Mouse (Mus musculus): ENCODE results near the gene Cytl1.

Gene Cytl1

GRCm38 (mm10) chr5:37735224-37735623 is at the start of gene Cytl1:
Gene Cytl1, plus strand, starts transcription at chr5:37735519.
- DNase-seq (ENCODE audit: low spot score): no peak

GRCm38 (mm10) chr5:37692759-37693158 is 42.6 kb upstream of the Cytl1 start:
- DNase-seq (ENCODE audit: low spot score): no peak

GRCm38 (mm10) chr5:37695773-37696172 is 39.5 kb upstream of the Cytl1 start:
- DNase-seq (ENCODE audit: low spot score): no peak

DNA sequence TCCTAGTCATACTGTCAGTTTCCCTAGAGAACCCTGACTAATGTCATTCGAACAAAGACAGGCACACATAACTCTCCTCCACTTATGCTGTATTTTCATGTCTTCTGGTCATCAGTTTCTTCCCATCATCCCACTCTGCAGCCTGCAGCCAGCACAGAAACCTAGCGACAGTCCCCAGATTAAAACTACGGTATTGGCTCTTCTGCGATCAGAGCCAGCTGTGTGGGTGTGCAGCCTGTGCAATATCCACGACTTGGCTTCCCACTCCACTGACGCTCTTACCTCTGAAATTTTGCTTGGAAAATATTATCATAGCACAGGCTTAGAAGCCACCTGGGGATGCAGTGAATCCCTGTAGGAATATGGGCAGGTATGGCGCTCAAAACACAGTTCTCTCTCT is 38.0 kb upstream of the Cytl1 start:
- no peak for DNase-seq (ENCODE audit: low spot score)

DNA sequence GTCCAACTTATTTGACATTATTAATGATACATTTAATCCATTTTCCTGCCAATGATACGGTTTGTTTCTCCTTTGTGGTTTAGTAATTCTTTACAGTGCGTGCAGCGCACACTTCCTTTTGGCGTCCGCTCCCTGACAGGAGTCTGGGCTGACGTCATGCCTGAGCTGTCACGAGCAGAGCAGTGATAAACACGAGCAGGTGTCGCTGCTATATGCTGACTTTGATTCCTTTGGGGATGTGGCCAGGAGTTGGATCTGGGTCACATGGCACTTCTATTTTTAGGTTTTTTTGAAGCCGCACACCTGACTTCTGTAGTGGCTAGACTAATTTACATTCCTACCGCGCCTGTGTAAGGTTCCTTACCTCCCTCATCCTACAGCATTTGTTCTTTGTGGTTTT is 35.6 kb upstream of the Cytl1 start:
- no peak for DNase-seq (ENCODE audit: low spot score)

GRCm38 (mm10) chr5:37704962-37705361 is 30.4 kb upstream of the Cytl1 start:
- no peak for DNase-seq (ENCODE audit: low spot score)

- DNase-seq (ENCODE audit: low spot score): no peak
Measured at GRCm38 (mm10) chr5:37708124-37708523, 27.2 kb upstream of the Cytl1 start.

DNA sequence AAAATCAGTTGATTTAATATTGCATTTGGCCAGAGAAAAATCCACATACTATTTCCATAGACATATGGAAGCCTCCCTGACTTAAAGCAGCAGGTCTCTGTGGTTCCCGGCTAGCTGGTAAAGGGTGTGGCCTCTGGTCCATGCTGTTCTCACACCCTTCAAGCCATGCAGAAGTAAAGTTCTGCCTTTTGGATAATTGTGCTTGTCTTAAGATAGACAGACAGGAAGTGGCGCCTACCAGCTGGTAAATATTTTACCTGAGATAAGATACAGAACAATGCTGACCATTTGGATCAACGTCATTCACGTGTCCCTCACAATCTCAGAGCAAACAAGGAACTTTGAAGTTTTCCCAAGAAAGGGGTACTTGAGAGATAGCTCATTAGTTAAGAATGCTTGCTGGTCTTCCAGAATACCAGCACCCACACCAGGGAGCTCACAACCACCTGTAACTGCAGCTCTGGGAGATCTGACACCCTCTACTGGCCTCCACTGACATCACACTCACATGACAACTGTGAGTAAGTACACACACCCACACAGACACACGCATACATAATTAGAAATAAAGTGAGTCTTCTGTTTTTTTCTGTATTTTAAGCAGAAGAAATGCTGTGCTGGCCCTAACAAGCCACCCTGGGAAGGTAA is 25.9 kb upstream of the Cytl1 start:
- DNase-seq (ENCODE audit: low spot score): no peak

GRCm38 (mm10) chr5:37716505-37717372 is 18.6 kb upstream of the Cytl1 start, which contains the start of gene Stk32b:
Gene Stk32b, minus strand, starts transcription at chr5:37717171.
- no peak for DNase-seq (ENCODE audit: low spot score)

DNA sequence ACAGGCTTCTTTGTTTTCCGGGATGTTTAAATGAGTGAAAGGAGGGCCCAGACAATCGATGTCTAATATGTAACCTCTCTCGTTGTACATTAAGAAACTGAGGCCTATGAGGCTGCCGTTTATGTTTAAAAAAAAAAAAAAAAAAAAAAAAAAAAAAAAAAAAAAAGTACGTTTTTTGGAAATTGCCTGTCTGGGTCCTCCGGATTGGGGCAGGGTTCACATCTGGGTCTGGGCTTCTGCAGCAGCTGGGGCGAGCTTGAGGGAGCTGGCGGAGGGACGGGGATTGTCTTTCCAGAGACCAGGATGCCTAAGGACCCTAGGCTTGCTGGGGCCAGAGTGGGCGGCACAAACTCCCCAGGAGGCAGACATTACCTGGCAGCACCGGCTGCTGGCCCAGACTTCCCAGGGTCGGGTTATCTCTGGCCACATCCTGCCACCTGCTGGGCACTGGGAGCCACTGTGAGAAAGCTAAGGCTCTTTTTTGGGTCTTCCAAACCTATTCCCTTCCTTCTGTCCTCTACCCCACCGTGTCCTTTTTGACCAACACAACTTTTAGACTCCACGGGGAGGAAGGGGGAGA is 17.8 kb upstream of the Cytl1 start:
- no peak for DNase-seq (ENCODE audit: low spot score)

DNA sequence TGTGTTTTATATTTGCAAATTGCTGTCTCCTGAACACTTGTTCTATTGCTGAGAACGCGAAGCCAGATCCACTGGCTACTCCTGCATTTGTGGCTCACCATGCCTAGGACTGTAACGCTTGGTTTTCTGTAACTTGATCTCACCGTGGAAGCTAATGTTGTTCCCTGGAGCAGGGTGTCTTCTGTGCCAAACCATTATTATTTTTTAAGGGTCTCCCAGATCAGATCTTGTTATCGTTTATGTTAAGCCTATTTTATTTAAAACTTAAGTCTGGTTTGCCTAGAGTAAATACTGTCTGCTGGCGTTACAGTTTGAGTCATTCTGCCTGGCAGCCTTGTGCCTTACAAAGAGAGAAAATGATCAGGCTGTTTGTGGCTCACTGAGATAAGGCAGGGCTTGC is 14.6 kb upstream of the Cytl1 start:
- DNase-seq (ENCODE audit: low spot score): no peak

DNA sequence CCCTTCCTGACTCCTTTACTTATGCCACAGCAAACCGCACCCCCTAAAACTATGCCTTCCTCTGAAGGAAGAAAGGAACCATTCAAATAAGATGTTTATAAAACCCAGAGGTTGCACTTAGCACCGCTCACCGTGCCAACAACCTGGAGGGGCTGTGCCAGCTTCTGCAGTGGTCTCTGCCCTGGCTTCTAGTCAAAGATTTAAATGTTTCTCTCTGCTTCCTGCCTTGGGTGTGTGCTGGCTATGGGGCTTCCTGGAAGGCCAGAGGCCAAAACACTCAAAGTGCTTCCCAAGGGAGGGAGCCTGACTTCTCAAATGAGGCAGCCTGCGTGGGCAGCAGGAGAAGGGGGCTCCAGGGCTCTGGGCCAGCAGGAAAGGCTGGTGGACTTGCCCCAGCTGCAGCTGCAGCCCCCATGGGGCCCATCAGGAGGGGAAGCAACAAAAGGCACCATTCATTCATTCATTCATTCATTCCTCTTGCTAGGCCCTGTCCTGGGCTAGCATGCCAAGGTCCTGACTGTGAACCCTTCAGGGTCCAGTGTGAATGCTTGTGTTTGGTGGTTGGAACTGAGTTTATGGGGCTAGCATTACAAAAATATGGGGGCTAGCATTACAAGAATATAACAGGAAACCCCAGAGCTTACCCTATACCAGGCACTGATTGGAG is 10.0 kb upstream of the Cytl1 start:
- DNase-seq (ENCODE audit: low spot score): no peak

GRCm38 (mm10) chr5:37730781-37731180 is 4.5 kb upstream of the Cytl1 start:
- no peak for DNase-seq (ENCODE audit: low spot score)

- no peak for DNase-seq (ENCODE audit: low spot score)
Measured at GRCm38 (mm10) chr5:37736213-37736612, 894 bp downstream of the Cytl1 start.

DNA sequence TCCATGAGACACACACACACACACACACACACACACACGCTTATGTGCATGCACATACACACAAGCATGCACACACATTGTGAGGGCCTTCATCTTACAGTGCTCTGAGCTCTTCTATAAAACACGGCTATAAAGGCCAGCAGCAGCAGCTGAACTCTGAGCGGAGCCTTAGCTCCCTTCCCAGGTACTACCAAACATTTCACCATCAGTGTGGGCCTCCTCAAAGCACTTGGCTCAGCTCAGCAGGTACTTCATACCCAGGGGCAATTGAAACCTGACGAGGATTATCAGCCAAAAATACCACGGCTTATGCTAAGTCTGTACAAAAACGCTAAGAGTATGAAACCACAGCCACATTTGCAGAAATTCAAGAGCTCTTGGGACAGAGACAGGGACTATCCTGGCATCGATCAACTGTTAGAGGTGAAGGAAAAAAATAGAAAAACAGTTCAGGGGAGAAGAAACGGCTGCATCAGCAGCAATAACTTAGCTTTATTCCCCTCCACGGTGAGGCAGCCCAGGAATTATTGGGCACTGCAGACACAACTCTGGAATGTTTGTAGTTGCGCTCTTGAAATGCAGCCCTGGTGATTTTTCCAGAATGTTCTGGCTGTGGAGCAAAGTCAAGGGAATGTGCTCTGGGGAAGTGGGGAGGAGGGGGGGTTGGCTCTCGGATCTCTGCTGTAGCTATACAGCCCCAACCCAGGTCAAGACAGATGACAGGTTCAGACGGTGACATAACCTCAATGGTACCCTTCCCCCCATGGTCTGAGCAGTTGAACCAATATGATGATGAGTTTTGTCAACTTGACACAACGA is 8.8 kb downstream of the Cytl1 start:
- DNase-seq (ENCODE audit: low spot score): no peak

GRCm38 (mm10) chr5:37752027-37752967 is 17.0 kb downstream of the Cytl1 start:
- no peak for DNase-seq (ENCODE audit: low spot score)

- no peak for DNase-seq (ENCODE audit: low spot score)
Measured at GRCm38 (mm10) chr5:37753366-37753765, 18.0 kb downstream of the Cytl1 start.

GRCm38 (mm10) chr5:37762046-37762445 is 26.7 kb downstream of the Cytl1 start:
- DNase-seq (ENCODE audit: low spot score): no peak

- no peak for DNase-seq (ENCODE audit: low spot score)
Measured at GRCm38 (mm10) chr5:37765851-37766250, 30.5 kb downstream of the Cytl1 start.

DNA sequence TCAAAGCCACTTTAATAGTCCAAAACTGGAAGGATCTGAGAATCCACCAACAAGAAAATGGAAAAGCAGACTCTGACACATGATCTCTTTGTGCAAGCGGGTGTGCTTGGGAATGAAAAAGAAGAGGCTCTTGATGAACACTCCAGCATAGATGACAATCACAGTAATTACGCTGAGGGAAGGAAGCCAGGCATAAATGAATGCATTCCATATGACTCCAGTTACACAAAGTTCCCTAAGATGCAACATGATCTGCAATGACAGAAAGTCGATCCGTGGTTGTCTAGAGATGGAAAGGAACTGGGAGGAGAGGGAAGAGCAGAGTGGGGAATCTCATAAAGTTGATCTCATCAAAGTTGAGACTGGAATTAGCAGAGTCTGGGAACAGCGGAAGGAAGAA is 31.9 kb downstream of the Cytl1 start:
- no peak for DNase-seq (ENCODE audit: low spot score)

DNA sequence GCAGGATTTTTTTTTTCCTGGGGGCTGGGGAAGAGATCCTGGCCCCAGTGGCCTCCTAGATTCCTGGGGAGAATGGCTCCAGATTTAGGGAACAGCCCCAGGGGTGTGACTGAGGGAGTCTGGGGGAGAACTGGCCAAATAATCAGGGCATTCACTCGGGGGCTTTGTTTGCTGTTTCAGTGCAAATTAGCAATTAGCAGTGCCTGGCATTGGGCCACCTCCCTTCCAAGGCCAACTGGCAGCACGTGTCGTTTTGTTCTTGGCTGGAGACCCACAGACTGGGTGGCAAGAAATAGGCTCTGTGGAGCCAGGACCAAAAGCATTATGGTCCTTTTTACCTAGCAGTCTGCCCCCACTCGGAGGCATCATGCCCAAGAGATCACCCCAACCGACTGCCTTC is 33.7 kb downstream of the Cytl1 start:
- DNase-seq (ENCODE audit: low spot score): no peak
